Mouse (Mus musculus) kidney, embryonic 15.5 days (tissue): ENCODE measurements at regions not wholly inside any gene's neighbourhood (a gene's known extent, or its start where the extent isn't known, plus 50 kb on each side); places are given as distances from the start of the nearest gene placed in this dataset.

Source experiments
- ATAC-seq: fragments of 200-750 bp; cut with Nextera tagmentation; replicated peaks from 2 replicates; pipeline ENCODE4 v1.8.0; 2017; ENCODE audit warnings: moderate TSS enrichment; ENCODE audit not compliant: low FRiP score
- H3K27ac ChIP-seq: fragments of 300-500 bp; sonication (generic); 2 replicates; pipeline ENCODE4 v1.5.1; 2015; ENCODE audit warnings: mild to moderate bottlenecking, inconsistent platforms
- H3K27me3 ChIP-seq: fragments of 300-500 bp; sonication (generic); 2 replicates; pipeline ENCODE4 v1.6.1; 2015; ENCODE audit warnings: inconsistent platforms
- H3K36me3 ChIP-seq: fragments of 300-500 bp; sonication (generic); 2 replicates; pipeline ENCODE4 v1.6.1; 2015; ENCODE audit warnings: inconsistent platforms
- H3K4me1 ChIP-seq: fragments of 300-500 bp; sonication (generic); 2 replicates; pipeline ENCODE4 v1.6.1; 2015; ENCODE audit warnings: inconsistent platforms
- H3K4me2 ChIP-seq: fragments of 300-500 bp; sonication (generic); 2 replicates; pipeline ENCODE4 v1.6.1; 2015; ENCODE audit warnings: moderate library complexity, mild to moderate bottlenecking, inconsistent platforms
- H3K4me3 ChIP-seq: fragments of 300-500 bp; sonication (generic); replicated peaks from 2 replicates; pipeline ENCODE4 v1.5.1; 2015; ENCODE audit warnings: mild to moderate bottlenecking, inconsistent platforms
- H3K9ac ChIP-seq: fragments of 300-500 bp; sonication (generic); 2 replicates; pipeline ENCODE4 v1.6.1; 2015; ENCODE audit warnings: mild to moderate bottlenecking, inconsistent platforms
- H3K9me3 ChIP-seq: fragments of 300-500 bp; sonication (generic); replicated peaks from 2 replicates; pipeline ENCODE4 v1.6.1; 2016; ENCODE audit warnings: inconsistent platforms
- WGBS: fragments of 180-500 bp; shearing (Covaris S2); methylation state at CpG from one replicate; pipeline ENCODE4 v1.1.7; 2015; ENCODE audit warnings: mixed read lengths; 5-methylcytosine and 5-hydroxymethylcytosine counted together

DNA sequence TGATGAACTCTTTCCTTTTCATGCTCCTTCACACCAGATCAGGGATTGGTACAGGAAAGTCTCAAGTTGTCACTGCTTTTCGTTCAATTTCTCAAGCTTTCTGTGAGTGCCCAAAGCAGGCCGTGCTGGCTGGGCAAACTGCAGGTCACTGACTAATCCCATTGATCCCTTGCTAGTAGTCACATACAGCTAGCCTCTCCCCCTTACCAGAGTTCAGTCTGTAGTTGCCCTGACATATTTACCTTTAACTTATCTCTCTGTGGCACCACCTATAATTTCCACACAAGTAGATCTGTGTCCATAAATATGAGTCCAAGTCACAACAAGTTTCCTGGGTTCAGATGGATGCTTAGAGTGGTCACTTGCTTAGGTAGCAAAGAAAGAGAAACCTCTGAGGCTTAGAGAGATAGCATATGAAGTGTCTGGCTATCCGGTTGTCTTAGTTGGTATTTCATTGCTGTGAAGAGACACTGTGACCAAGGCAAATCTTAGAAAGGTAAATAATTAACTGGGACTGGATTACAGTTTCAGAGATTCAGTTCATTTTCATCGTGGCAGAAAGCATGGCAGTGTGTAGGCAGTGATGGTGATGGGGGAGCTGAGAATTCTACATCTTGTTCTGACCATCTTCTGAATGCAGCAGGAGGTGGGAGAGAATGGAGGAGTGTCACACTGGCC is 362.8 kb upstream of the Pcsk5 start:
- H3K4me1 ChIP-seq, result no peaks in the 10 kb centered on the region
- ATAC-seq, result peak; percentile 40; the same call in 1 of the 2 replicates
- no peak overlapping the region for H3K27ac ChIP-seq
- H3K9me3 ChIP-seq, result no peaks in the 10 kb centered on the region
- no peak overlapping the region for H3K9ac ChIP-seq
- H3K4me2 ChIP-seq, result no peak overlapping the region
- H3K36me3 ChIP-seq, result no peaks in the 10 kb centered on the region
- WGBS, result 73% methylated on average over 4 of the region's 4 CpGs
- H3K4me3 ChIP-seq, result no peak overlapping the region
- no peaks in the 10 kb centered on the region for H3K27me3 ChIP-seq

DNA sequence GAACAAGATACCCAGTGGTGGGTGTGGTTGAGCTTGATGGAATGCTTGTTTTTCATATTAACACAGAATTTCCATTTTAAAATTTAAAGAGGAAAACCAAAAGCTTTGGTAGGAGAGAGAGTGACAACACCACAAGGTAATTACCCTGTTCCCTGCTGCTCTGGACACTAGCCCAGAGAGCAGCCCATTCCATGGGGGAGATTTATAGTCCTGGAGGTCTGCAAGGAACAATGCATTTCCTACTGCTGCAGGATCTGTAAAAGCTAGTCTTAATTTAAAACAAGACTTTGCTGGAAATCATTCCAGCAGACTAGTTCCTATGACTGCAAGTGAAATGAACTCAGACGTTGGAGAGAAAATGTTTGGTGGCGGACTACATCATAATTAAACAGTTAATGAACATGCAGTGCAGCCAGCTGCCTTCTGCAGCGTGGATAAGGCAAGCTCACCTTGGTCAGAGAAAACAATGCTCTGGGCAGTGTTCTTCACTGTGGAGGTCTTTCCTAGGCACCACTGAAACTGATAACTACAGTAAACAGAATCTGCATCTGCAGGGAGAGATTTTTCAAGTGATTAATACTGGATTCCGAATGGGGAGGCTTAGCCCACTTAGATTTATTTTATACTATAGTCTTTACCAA is 351.8 kb upstream of the Pcsk5 start:
- Histone ChIP-seq H3K9me3 (no peaks in the 10 kb centered on the region), H3K9ac (no peak overlapping the region), H3K27ac (peak overlapping the region; percentile 83), H3K4me2 (no peak overlapping the region), H3K27me3 (no peaks in the 10 kb centered on the region), H3K4me3 (no peak overlapping the region), H3K36me3 (no peaks in the 10 kb centered on the region), H3K4me1 (peaks cover 21% of the 10 kb centered on the region)
- 19% methylated on average over 4 of the region's 4 CpGs for WGBS
- ATAC-seq, result peak; percentile 87

DNA sequence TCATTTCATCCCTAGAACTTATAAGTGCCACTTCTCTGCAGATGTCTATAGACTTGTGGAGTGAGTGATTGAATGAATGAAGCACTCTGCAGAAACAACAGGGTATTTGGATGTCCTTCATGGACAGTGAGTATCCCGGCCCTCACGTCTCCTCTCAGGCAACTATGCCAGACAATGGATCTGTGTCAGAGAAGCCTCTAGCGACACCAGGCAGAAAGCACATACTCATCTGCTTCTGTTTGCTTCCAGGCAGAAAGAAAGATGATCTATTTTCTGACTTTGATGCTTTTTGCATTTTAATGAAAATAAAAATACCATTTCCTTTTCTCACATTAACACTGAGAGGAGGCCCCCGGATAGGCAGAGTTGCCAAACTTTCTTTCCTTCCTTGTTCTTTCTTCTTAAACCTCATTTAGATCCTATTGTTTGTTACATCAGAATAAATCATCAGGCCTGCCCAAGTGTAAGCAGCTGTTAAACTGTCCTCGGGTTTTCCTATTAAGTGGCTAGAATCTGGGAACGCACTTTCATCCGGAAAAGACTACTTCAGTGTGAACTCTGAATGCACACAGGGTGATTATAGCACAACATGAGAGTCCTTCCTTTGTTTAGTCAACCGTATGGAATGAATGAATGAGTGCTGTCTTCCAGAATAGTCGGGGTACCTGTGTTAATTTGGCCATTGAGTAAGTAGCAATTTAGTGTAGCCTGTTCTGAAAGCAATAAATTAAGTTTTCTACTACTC is 350.9 kb upstream of the Pcsk5 start:
- peaks cover 21% of the 10 kb centered on the region for H3K4me1 ChIP-seq
- WGBS, result 25% methylated on average over 9 of the region's 9 CpGs
- H3K9me3 ChIP-seq, result no peaks in the 10 kb centered on the region
- no peak overlapping the region for H3K4me3 ChIP-seq
- no peaks in the 10 kb centered on the region for H3K27me3 ChIP-seq
- H3K27ac ChIP-seq, result peak overlapping the region; percentile 83
- no peak overlapping the region for H3K4me2 ChIP-seq
- no peaks in the 10 kb centered on the region for H3K36me3 ChIP-seq
- peak; percentile 71 for ATAC-seq
- H3K9ac ChIP-seq, result no peak overlapping the region

DNA sequence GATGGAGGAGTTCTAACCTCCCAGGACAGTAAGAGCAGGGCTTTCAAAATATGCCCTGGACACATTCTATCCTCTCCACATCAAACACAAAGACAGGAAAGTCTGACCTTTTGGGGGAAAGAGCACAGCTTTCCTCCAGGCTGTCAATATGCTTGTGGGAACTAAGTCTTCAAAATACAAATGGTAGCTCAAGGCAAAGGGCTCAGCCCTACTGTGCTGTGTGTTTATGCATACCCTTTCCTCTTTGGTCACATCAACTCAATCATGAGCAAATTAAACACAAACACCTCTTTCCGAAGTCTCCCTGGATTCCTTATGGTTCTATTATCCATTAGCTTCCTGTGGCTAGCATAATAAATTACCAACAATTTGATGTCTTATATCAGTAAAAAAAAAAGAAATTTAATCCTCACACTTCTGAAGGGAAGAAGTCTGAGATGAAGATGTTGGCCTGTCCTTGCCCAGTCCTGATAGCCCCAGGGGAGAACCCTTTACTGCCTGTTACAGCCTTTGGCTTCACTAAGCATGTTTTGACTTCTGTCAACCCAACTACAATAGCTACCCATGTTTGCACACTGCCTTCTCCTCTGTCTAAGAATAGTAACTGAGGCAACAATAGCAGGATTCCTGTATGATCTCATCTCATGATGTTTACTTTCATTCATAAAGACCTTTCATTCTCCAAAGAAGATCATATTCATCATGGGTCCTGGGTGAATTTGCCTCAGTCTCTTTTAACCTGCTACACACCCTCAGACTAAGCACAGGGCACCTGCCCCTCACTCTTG is 348.5 kb upstream of the Pcsk5 start:
- no peaks in the 10 kb centered on the region for H3K27me3 ChIP-seq
- H3K9ac ChIP-seq, result no peak overlapping the region
- H3K4me3 ChIP-seq, result no peak overlapping the region
- 77% methylated on average over 1 of the region's 1 CpGs for WGBS
- H3K9me3 ChIP-seq, result no peaks in the 10 kb centered on the region
- H3K36me3 ChIP-seq, result no peaks in the 10 kb centered on the region
- H3K27ac ChIP-seq, result no peak overlapping the region
- H3K4me2 ChIP-seq, result no peak overlapping the region
- ATAC-seq, result no peak
- peaks cover 21% of the 10 kb centered on the region for H3K4me1 ChIP-seq

DNA sequence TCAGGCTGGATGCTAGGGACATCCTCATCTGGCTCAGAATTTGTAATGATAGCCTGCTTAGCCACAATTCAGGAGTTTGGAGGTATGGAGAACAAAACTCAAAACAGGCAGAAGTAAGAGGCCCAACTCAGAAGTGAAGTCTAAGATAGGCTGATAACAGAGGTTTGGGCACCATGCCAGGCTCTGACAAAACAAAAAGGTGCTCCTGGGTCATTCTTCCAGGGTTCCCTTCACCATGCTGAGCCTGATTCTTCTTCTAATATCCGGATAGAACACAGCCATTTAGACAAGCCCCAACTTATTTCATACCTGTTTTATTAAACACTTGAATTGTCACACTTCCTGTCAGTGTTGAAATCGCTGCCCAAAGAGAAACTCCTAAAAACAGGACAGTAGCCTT is 347.8 kb upstream of the Pcsk5 start:
- Histone ChIP-seq H3K4me2 (no peak overlapping the region), H3K27ac (no peak overlapping the region), H3K36me3 (no peaks in the 10 kb centered on the region), H3K4me3 (no peak overlapping the region), H3K27me3 (no peaks in the 10 kb centered on the region), H3K9me3 (no peaks in the 10 kb centered on the region), H3K9ac (no peak overlapping the region), H3K4me1 (peaks cover 21% of the 10 kb centered on the region)
- ATAC-seq, result no peak
- WGBS, result 75% methylated on average over 2 of the region's 2 CpGs

DNA sequence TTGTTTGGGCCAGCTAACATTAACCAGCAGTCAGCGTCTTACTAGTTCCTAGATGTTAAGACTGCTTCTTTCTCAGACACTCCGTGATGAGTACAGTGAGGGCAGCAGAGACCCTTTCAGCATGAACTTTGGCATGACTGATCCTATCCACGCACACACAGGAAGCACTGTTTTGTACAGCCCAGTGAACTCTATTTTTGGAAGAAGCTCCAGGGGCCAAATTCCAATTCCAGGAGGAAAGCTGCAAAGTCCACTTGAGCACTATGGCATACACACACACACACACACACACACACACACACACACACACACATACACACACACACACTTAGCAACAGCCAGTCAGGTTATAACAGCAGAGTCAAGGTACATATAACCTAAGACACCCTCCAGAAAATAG is 338.8 kb upstream of the Pcsk5 start:
- Histone ChIP-seq H3K4me1 (no peaks in the 10 kb centered on the region), H3K4me3 (no peak overlapping the region), H3K9me3 (no peaks in the 10 kb centered on the region), H3K4me2 (no peak overlapping the region), H3K27me3 (no peaks in the 10 kb centered on the region), H3K27ac (no peak overlapping the region), H3K36me3 (no peaks in the 10 kb centered on the region), H3K9ac (no peak overlapping the region)
- WGBS, result 69% methylated on average over 3 of the region's 3 CpGs
- ATAC-seq, result no peak; the same call in 1 of the 2 replicates

DNA sequence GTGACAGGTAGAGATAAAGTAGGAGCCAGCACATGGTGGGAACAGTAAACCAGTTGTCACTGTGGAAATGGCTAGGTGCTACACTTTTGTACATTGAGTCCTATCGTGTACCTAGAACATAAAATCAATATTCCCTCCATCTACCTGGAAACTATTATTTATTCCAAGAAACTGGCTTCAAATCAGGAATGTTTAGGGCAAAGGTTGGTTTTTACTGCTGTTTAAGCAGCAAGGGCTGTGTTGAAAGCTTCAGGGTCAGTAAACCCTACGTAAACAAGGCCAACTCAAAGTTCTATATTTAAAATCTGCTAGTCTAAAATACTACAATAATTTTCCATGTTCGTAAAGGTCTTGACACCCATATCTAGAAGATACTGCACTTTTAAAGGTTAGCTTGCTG is 309.1 kb upstream of the Pcsk5 start:
- Histone ChIP-seq H3K27ac (no peak overlapping the region), H3K36me3 (no peaks in the 10 kb centered on the region), H3K9me3 (no peaks in the 10 kb centered on the region), H3K27me3 (no peaks in the 10 kb centered on the region), H3K4me2 (no peak overlapping the region), H3K4me3 (no peak overlapping the region), H3K9ac (no peak overlapping the region), H3K4me1 (no peaks in the 10 kb centered on the region)
- 56% methylated on average over 3 of the region's 3 CpGs for WGBS
- no peak for ATAC-seq

DNA sequence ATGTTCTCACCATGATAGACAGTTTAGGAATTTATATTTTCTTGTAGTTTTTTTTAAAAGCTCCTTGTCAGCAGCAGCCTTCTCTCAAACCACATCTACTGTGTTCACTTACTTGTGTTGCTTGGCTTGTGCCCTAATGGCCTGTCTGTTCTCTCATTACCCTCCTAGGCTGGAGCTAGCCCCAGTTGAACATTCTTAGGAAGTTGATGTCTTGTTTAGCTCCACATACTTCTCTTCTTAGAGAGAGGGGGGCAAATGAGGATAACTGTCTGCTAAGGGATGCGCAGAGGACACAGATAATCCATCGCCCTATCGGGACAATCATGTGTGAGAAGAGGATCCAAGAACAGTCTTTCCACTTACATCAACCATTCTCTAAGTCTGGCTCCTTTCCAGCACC is 293.5 kb upstream of the Pcsk5 start:
- H3K4me3 ChIP-seq, result no peak overlapping the region
- no peaks in the 10 kb centered on the region for H3K36me3 ChIP-seq
- no peak overlapping the region for H3K4me2 ChIP-seq
- H3K27me3 ChIP-seq, result no peaks in the 10 kb centered on the region
- H3K9ac ChIP-seq, result no peak overlapping the region
- ATAC-seq, result no peak
- no peak overlapping the region for H3K27ac ChIP-seq
- no peaks in the 10 kb centered on the region for H3K4me1 ChIP-seq
- no peaks in the 10 kb centered on the region for H3K9me3 ChIP-seq
- WGBS, result 96% methylated on average over 3 of the region's 3 CpGs

DNA sequence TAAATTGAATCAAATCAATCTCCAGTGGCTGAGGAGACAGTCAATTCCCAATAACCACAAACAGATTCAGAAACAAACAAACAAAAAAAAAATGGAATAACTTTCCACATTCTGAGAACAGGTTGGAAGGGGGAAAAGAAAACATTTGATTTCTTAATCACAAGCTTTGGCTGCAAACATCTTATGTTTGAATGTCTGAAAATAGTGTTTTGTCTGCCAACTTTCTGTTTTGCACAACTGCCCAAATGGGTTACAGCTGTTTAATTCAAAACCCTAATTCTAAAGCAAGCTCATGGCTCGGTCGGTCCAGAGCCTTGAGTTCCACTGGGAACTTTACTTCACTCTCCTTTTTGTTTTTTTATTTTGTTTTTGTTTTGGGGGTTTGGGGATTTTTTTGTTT is 291.4 kb upstream of the Pcsk5 start:
- 60% methylated on average over 2 of the region's 2 CpGs for WGBS
- Histone ChIP-seq H3K4me2 (no peak overlapping the region), H3K4me3 (no peak overlapping the region), H3K27ac (no peak overlapping the region), H3K27me3 (no peaks in the 10 kb centered on the region), H3K4me1 (no peaks in the 10 kb centered on the region), H3K36me3 (no peaks in the 10 kb centered on the region), H3K9me3 (no peaks in the 10 kb centered on the region), H3K9ac (no peak overlapping the region)
- no peak for ATAC-seq

DNA sequence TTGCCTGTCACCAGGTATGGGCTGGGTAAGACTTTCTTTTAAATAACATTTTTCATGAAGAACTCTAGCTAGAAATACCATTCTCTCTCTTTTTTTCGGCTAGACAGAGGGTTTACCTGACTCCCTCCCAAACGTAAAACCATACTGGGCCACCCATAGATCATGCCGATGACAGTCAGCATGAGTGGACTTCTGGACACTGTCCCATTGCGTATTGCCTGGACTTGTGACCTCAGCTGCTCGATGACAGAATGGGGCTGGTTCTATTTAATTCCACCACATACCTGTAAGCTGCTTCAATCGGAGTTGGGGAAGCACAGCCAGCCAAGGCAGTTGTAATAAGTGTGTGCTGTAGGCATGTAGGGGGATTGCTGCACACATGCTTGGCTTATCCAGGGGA is 268.8 kb upstream of the Pcsk5 start:
- Histone ChIP-seq H3K4me3 (no peak overlapping the region), H3K4me2 (no peak overlapping the region), H3K27ac (no peak overlapping the region), H3K36me3 (no peaks in the 10 kb centered on the region), H3K9ac (no peak overlapping the region), H3K27me3 (no peaks in the 10 kb centered on the region), H3K4me1 (no peaks in the 10 kb centered on the region), H3K9me3 (no peaks in the 10 kb centered on the region)
- no peak for ATAC-seq
- 81% methylated on average over 6 of the region's 6 CpGs for WGBS

DNA sequence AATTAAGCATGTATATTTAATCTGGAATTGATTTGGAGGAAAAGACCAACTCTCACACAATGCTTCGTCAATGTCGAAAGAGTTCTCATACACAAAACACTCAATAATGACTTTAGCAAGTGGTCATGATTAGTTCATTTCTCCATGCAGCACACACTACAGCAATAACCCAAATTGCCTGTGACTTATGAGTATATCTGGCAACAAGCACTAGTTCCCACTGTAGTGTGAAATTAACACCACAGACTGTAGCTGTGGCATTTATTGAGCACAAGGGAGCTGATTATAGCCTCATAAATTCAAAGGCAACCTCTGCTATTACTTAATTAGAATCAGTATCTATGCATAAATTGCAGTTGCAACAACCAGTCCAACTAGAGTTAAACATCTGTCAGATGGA is 267.2 kb upstream of the Pcsk5 start:
- H3K4me2 ChIP-seq, result no peak overlapping the region
- WGBS, result 89% methylated on average over 2 of the region's 2 CpGs
- no peaks in the 10 kb centered on the region for H3K4me1 ChIP-seq
- no peak for ATAC-seq
- no peaks in the 10 kb centered on the region for H3K27me3 ChIP-seq
- no peaks in the 10 kb centered on the region for H3K36me3 ChIP-seq
- no peaks in the 10 kb centered on the region for H3K9me3 ChIP-seq
- no peak overlapping the region for H3K27ac ChIP-seq
- H3K4me3 ChIP-seq, result no peak overlapping the region
- H3K9ac ChIP-seq, result no peak overlapping the region
